Mouse (Mus musculus) common myeloid progenitor, adult 5-6 weeks (primary cell): ENCODE data around the gene Rhbdd2. TPM values are rescaled to one million over a fixed set of nuclear protein-coding genes. Genes with fewer than 3 reads are reported as not detected.

Source experiments
- ATAC-seq: replicated peaks from 2 replicates; pipeline ENCODE4 v1.8.0; 2016; ENCODE audit warnings: low read depth, mild to moderate bottlenecking, moderate TSS enrichment, inconsistent platforms; ENCODE audit not compliant: poor library complexity, severe bottlenecking
- total RNA-seq: library from RNA; stranded (forward); fragments of 200-1000, 187-1606 nt; gene quantifications from 2 replicates; pipeline ENCODE4 v1.2.3, GENCODE M21; 2017

Rhbdd2 gene
- total RNA-seq, 1 experiment from 2014 or later: 12.4 TPM

GRCm38 (mm10) chr5:135643552-135643842 is 11.1 kb downstream of the Rhbdd2 start:
- ATAC-seq: no peak

GRCm38 (mm10) chr5:135643869-135644268 is 11.5 kb downstream of the Rhbdd2 start:
- no peak for ATAC-seq

- no peak for ATAC-seq
Measured at GRCm38 (mm10) chr5:135645330-135645729, 12.9 kb downstream of the Rhbdd2 start.

GRCm38 (mm10) chr5:135646038-135646437 is 13.6 kb downstream of the Rhbdd2 start:
- no peak for ATAC-seq

GRCm38 (mm10) chr5:135648461-135649308 is 16.3 kb downstream of the Rhbdd2 start:
- ATAC-seq: peak; percentile 39; the same call in 1 of the 2 replicates

GRCm38 (mm10) chr5:135649309-135649633 is 16.9 kb downstream of the Rhbdd2 start:
- ATAC-seq: no peak

- ATAC-seq: no peak
Measured at GRCm38 (mm10) chr5:135651536-135651935, 19.1 kb downstream of the Rhbdd2 start.

- ATAC-seq: no peak
Measured at GRCm38 (mm10) chr5:135653209-135653608, 20.8 kb downstream of the Rhbdd2 start.

- ATAC-seq: no peak
Measured at GRCm38 (mm10) chr5:135656046-135656445, 23.6 kb downstream of the Rhbdd2 start.

GRCm38 (mm10) chr5:135657128-135657527 is 24.7 kb downstream of the Rhbdd2 start:
- ATAC-seq: no peak

- peak; percentile 69 for ATAC-seq
Measured at GRCm38 (mm10) chr5:135657703-135658373, 25.4 kb downstream of the Rhbdd2 start.

GRCm38 (mm10) chr5:135659956-135660355 is 27.5 kb downstream of the Rhbdd2 start:
- no peak for ATAC-seq

GRCm38 (mm10) chr5:135660535-135660934 is 28.1 kb downstream of the Rhbdd2 start:
- no peak for ATAC-seq

- no peak for ATAC-seq
Measured at GRCm38 (mm10) chr5:135666890-135667289, 34.5 kb downstream of the Rhbdd2 start.

- peak; percentile 51; the same call in 1 of the 2 replicates for ATAC-seq
Measured at GRCm38 (mm10) chr5:135668071-135668470, 35.7 kb downstream of the Rhbdd2 start.

- ATAC-seq: peak; percentile 91
Measured at GRCm38 (mm10) chr5:135669741-135670275, 37.4 kb downstream of the Rhbdd2 start, which contains the start of gene Por. Gene Por, plus strand, starts transcription at chr5:135670033.

- ATAC-seq: no peak
Measured at GRCm38 (mm10) chr5:135670881-135671280, 38.5 kb downstream of the Rhbdd2 start.

- no peak for ATAC-seq
Measured at GRCm38 (mm10) chr5:135672509-135672908, 40.1 kb downstream of the Rhbdd2 start.

- ATAC-seq: no peak
Measured at GRCm38 (mm10) chr5:135672980-135673379, 40.6 kb downstream of the Rhbdd2 start.

GRCm38 (mm10) chr5:135674349-135674775 is 41.9 kb downstream of the Rhbdd2 start:
- ATAC-seq: 0 out of 2 replicates have a peak, but pooled peaks have one; percentile 13

GRCm38 (mm10) chr5:135674821-135675220 is 42.4 kb downstream of the Rhbdd2 start:
- peak; percentile 62 for ATAC-seq
